Mouse (Mus musculus): ENCODE measurements around the gene Rpl19. TPM values are rescaled to one million over a fixed set of nuclear protein-coding genes. Genes with fewer than 3 reads are reported as not detected.

Gene Rpl19
- polyA plus RNA-seq, 1 experiment, result 1,209 TPM

- DNase-seq (ENCODE audit: low read depth), result peak; percentile 95
- TF ChIP-seq POLR2A (IDR thresholded peaks at IDR 0.05; ENCODE audit: borderline replicate concordance, extremely low read depth, insufficient read depth, insufficient read length, poor library complexity, severe bottlenecking) (no peak), CTCF (IDR thresholded peaks at IDR 0.05; ENCODE audit: borderline replicate concordance, extremely low read depth, insufficient read depth, insufficient read length) (peak; percentile 75)
Observed at GRCm38 (mm10) chr11:97987551-97988526, 38.7 kb upstream of the Rpl19 start.

- peak; percentile 94 for DNase-seq (ENCODE audit: low read depth)
- TF ChIP-seq CTCF (IDR thresholded peaks at IDR 0.05; ENCODE audit: borderline replicate concordance, extremely low read depth, insufficient read depth, insufficient read length) (no peak), POLR2A (IDR thresholded peaks at IDR 0.05; ENCODE audit: borderline replicate concordance, extremely low read depth, insufficient read depth, insufficient read length, poor library complexity, severe bottlenecking) (no peak)
Observed at GRCm38 (mm10) chr11:97988530-97989096, 37.9 kb upstream of the Rpl19 start.

- peak; percentile 73 for DNase-seq (ENCODE audit: low read depth)
- TF ChIP-seq POLR2A (IDR thresholded peaks at IDR 0.05; ENCODE audit: borderline replicate concordance, extremely low read depth, insufficient read depth, insufficient read length, poor library complexity, severe bottlenecking) (no peak), CTCF (IDR thresholded peaks at IDR 0.05; ENCODE audit: borderline replicate concordance, extremely low read depth, insufficient read depth, insufficient read length) (peak; percentile 72)
Observed at GRCm38 (mm10) chr11:97994539-97995100, 31.9 kb upstream of the Rpl19 start.

GRCm38 (mm10) chr11:97995564-97996288 lies 30.8 kb upstream of the Rpl19 start, which contains the start of gene Arl5c:
Gene Arl5c (minus strand): TSS chr11:97996181.
- peak; percentile 48; the same call in 1 of the 2 replicates for TF ChIP-seq CTCF (IDR thresholded peaks at IDR 0.05; ENCODE audit: borderline replicate concordance, extremely low read depth, insufficient read depth, insufficient read length)
- TF ChIP-seq POLR2A (IDR thresholded peaks at IDR 0.05; ENCODE audit: borderline replicate concordance, extremely low read depth, insufficient read depth, insufficient read length, poor library complexity, severe bottlenecking), result no peak
- DNase-seq (ENCODE audit: low read depth), result no peak

- DNase-seq (ENCODE audit: low read depth), result no peak
- no peak for TF ChIP-seq POLR2A (IDR thresholded peaks at IDR 0.05; ENCODE audit: borderline replicate concordance, extremely low read depth, insufficient read depth, insufficient read length, poor library complexity, severe bottlenecking)
Observed at GRCm38 (mm10) chr11:97996691-97997090, 29.8 kb upstream of the Rpl19 start.

- TF ChIP-seq POLR2A (IDR thresholded peaks at IDR 0.05; ENCODE audit: borderline replicate concordance, extremely low read depth, insufficient read depth, insufficient read length, poor library complexity, severe bottlenecking) (no peak), CTCF (IDR thresholded peaks at IDR 0.05; ENCODE audit: borderline replicate concordance, extremely low read depth, insufficient read depth, insufficient read length) (no peak)
- DNase-seq (ENCODE audit: low read depth), result no peak
Observed at GRCm38 (mm10) chr11:97997387-97997960, 29.0 kb upstream of the Rpl19 start.

- no peak for TF ChIP-seq CTCF (IDR thresholded peaks at IDR 0.05; ENCODE audit: borderline replicate concordance, extremely low read depth, insufficient read depth, insufficient read length)
- no peak for TF ChIP-seq POLR2A (IDR thresholded peaks at IDR 0.05; ENCODE audit: borderline replicate concordance, extremely low read depth, insufficient read depth, insufficient read length, poor library complexity, severe bottlenecking)
Observed at GRCm38 (mm10) chr11:97998074-97998793, 28.3 kb upstream of the Rpl19 start.

GRCm38 (mm10) chr11:97998898-97999608 lies 27.5 kb upstream of the Rpl19 start:
- TF ChIP-seq POLR2A (IDR thresholded peaks at IDR 0.05; ENCODE audit: borderline replicate concordance, extremely low read depth, insufficient read depth, insufficient read length, poor library complexity, severe bottlenecking) (no peak), CTCF (IDR thresholded peaks at IDR 0.05; ENCODE audit: borderline replicate concordance, extremely low read depth, insufficient read depth, insufficient read length) (no peak)
- no peak for DNase-seq (ENCODE audit: low read depth)

More at GRCm38 (mm10) chr11:97998074-97998793, 28.3 kb upstream of the Rpl19 start:
- no peak for DNase-seq (ENCODE audit: low read depth)

- TF ChIP-seq POLR2A (IDR thresholded peaks at IDR 0.05; ENCODE audit: borderline replicate concordance, extremely low read depth, insufficient read depth, insufficient read length, poor library complexity, severe bottlenecking) (no peak), CTCF (IDR thresholded peaks at IDR 0.05; ENCODE audit: borderline replicate concordance, extremely low read depth, insufficient read depth, insufficient read length) (no peak)
- no peak for DNase-seq (ENCODE audit: low read depth)
Observed at GRCm38 (mm10) chr11:97999748-98000147, 26.8 kb upstream of the Rpl19 start.

Measured in brain, embryonic 14.5 days (tissue).